Mouse (Mus musculus) heart, embryonic 13.5 days (tissue): ENCODE data around the gene Gm28043. TPM values are rescaled to one million over a fixed set of nuclear protein-coding genes. Genes with fewer than 3 reads are reported as not detected.

Source experiments
- ATAC-seq: fragments of 200-750 bp; cut with Nextera tagmentation; 2 replicates; pipeline ENCODE4 v1.8.0; 2017; ENCODE audit warnings: moderate TSS enrichment; ENCODE audit not compliant: insufficient number of reproducible peaks, low FRiP score, low TSS enrichment; ENCODE audit errors: extremely low read depth
- H3K27ac ChIP-seq: fragments of 300-500 bp; sonication (generic); replicated peaks from 2 replicates; pipeline ENCODE4 v1.5.1; 2015; ENCODE audit warnings: moderate library complexity, mild to moderate bottlenecking, inconsistent platforms
- H3K27me3 ChIP-seq: fragments of 300-500 bp; sonication (generic); replicated peaks from 2 replicates; pipeline ENCODE4 v1.6.1; 2015; ENCODE audit warnings: mild to moderate bottlenecking, inconsistent platforms
- H3K36me3 ChIP-seq: fragments of 300-500 bp; sonication (generic); 2 replicates; pipeline ENCODE4 v1.6.1; 2015; ENCODE audit warnings: mild to moderate bottlenecking, inconsistent platforms
- H3K4me1 ChIP-seq: fragments of 300-500 bp; sonication (generic); 2 replicates; pipeline ENCODE4 v1.6.1; 2015; ENCODE audit warnings: inconsistent platforms
- H3K4me2 ChIP-seq: fragments of 300-500 bp; sonication (generic); 2 replicates; pipeline ENCODE4 v1.6.1; 2015; ENCODE audit warnings: inconsistent platforms, mild to moderate bottlenecking, moderate library complexity
- H3K4me3 ChIP-seq: fragments of 300-500 bp; sonication (generic); 2 replicates; pipeline ENCODE4 v1.5.1; 2015; ENCODE audit warnings: moderate library complexity, mild to moderate bottlenecking, inconsistent platforms
- H3K9ac ChIP-seq: fragments of 300-500 bp; sonication (generic); 2 replicates; pipeline ENCODE4 v1.6.1; 2015; ENCODE audit warnings: inconsistent platforms, mild to moderate bottlenecking, moderate library complexity
- H3K9me3 ChIP-seq: fragments of 300-500 bp; sonication (generic); 2 replicates; pipeline ENCODE4 v1.6.1; 2016; ENCODE audit warnings: inconsistent platforms
- WGBS: fragments of 180-500 bp; shearing (Covaris S2); methylation state at CpG from one replicate; pipeline ENCODE4 v1.1.7; 2015; ENCODE audit warnings: mixed read lengths; 5-methylcytosine and 5-hydroxymethylcytosine counted together
- polyA plus RNA-seq: library from polyadenylated mRNA; unstranded; fragments of >200 nt; fragmentation: Nextera tagmentation; extraction: Ambion mirVana; gene quantifications from 2 replicates; pipeline ENCODE4 v1.2.1, GENCODE M21; 2015

The Gm28043 gene
- polyA plus RNA-seq, 1 experiment from 2014 or later: 1.6 TPM

- peaks cover 46% of the 10 kb centered on the region for H3K4me1 ChIP-seq
- ATAC-seq: no peak
- 92% methylated on average over 9 of the region's 9 CpGs for WGBS
- H3K36me3 ChIP-seq: peaks cover 98% of the 10 kb centered on the region
- H3K4me3 ChIP-seq: no peak overlapping the region
- no peak overlapping the region for H3K9ac ChIP-seq
- no peaks in the 10 kb centered on the region for H3K27me3 ChIP-seq
- no peak overlapping the region for H3K27ac ChIP-seq
- no peak overlapping the region for H3K4me2 ChIP-seq
- H3K9me3 ChIP-seq: no peaks in the 10 kb centered on the region
Measured at GRCm38 (mm10) chr17:29681669-29682068, 67.0 kb downstream of the Gm28043 start.

DNA sequence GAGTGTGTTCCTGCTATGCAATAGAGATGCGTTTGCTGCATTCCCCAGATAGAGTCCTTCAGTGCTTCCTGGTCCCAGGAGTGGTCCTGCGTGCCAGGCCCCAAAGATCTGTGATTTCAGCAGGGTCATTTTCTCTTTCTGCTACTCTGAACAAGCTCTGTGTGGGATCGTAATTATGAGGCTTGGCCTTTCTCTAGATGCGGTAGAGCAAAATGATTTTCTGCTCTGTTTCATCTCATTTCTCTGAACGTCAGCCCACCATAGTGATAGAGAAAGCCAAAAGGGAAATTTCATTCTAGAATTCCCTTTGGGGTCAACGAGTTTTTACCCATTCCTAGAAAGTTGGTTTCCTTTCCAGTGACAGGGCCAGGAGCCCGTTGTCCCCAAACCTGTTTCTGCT lies 67.6 kb downstream of the Gm28043 start:
- 87% methylated on average over 7 of the region's 7 CpGs for WGBS
- Histone ChIP-seq H3K4me2 (no peak overlapping the region), H3K27me3 (no peaks in the 10 kb centered on the region), H3K4me1 (peaks cover 52% of the 10 kb centered on the region), H3K9me3 (no peaks in the 10 kb centered on the region), H3K4me3 (no peak overlapping the region), H3K9ac (no peak overlapping the region), H3K27ac (no peak overlapping the region), H3K36me3 (peaks cover 98% of the 10 kb centered on the region)
- ATAC-seq: no peak

- Histone ChIP-seq H3K4me2 (no peak overlapping the region), H3K9ac (no peak overlapping the region), H3K9me3 (no peaks in the 10 kb centered on the region), H3K4me3 (no peak overlapping the region), H3K4me1 (peaks cover 60% of the 10 kb centered on the region), H3K27me3 (no peaks in the 10 kb centered on the region), H3K36me3 (peaks cover 98% of the 10 kb centered on the region), H3K27ac (no peak overlapping the region)
- 42% methylated on average over 2 of the region's 2 CpGs for WGBS
- ATAC-seq: no peak
Measured at GRCm38 (mm10) chr17:29683127-29683526, 68.5 kb downstream of the Gm28043 start.

DNA sequence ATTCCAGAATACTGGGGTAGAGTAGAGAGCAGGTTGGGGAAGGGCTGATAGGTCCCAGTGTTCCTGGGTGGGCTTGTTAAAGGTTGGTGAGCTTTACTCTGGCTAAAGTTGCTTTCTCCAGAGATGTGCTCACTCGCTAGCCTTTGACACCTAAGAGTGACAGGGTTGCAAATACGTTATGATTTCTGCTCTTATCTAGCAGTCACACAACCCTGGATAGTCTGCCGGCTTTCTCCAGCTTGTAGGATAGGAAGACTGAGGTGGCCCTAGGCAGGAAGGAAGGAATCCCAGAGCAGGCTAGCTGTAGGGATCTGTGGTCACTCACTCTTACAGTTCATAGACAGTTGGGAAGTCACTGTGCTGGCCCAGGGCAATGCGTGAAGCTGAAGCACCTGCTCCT lies 69.6 kb downstream of the Gm28043 start:
- Histone ChIP-seq H3K27me3 (no peaks in the 10 kb centered on the region), H3K4me1 (peaks cover 68% of the 10 kb centered on the region), H3K27ac (no peak overlapping the region), H3K9ac (peak overlapping the region; percentile 28; the same call in 1 of the 2 replicates), H3K4me2 (no peak overlapping the region), H3K4me3 (no peak overlapping the region), H3K9me3 (no peaks in the 10 kb centered on the region), H3K36me3 (peaks cover 98% of the 10 kb centered on the region)
- WGBS: 47% methylated on average over 4 of the region's 4 CpGs
- ATAC-seq: no peak

DNA sequence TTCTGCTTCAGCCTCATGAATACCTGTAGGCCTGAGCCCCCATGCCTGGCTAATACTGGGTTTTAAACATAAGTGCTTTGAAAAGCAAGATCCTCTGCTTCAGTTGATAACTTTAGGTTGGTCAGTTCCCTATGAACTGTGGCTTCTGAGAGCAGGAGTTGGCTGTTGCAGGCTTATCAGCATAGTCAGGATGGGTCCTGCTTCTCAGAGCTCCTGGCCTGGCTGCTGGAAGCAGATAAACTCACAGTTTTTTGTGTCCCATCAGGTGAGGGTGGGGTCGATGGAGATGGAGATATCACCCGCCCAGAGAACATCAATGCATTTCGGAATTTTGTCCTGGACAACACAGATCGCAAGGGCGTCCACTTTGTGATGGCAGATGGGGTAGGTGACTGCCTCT lies 72.1 kb downstream of the Gm28043 start:
- Histone ChIP-seq H3K9ac (0 out of 2 replicates have a peak overlapping the region, but pooled peaks have one; percentile 19), H3K36me3 (peaks cover 100% of the 10 kb centered on the region), H3K27ac (peak overlapping the region; percentile 89; the same call in 1 of the 2 replicates), H3K9me3 (no peaks in the 10 kb centered on the region), H3K4me1 (peaks cover 54% of the 10 kb centered on the region), H3K4me2 (no peak overlapping the region), H3K4me3 (no peak overlapping the region), H3K27me3 (no peaks in the 10 kb centered on the region)
- no peak for ATAC-seq
- 81% methylated on average over 5 of the region's 5 CpGs for WGBS

DNA sequence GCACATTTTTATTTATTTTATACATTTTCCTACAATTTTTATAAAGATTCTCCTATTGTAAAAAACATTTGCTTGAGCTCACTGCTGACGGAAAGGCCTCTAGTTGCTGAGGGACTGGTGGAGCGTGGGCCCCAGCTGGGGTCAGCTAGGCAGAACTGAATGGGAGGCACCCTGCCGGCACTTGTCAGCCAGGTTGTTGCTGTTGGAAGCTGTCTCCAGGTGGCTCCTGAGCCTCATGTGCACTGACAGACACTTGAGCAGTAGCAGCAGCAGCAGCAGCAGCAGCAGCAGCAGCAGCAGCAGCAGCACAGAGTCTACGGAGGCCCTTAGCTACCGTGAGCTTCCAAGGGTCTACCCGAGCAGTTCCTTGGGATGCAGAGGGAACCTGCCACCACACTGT lies 72.7 kb downstream of the Gm28043 start:
- H3K4me3 ChIP-seq: no peak overlapping the region
- no peak for ATAC-seq
- no peaks in the 10 kb centered on the region for H3K27me3 ChIP-seq
- WGBS: 46% methylated on average over 6 of the region's 6 CpGs
- H3K4me2 ChIP-seq: peak overlapping the region; percentile 36
- H3K9me3 ChIP-seq: no peaks in the 10 kb centered on the region
- peaks cover 54% of the 10 kb centered on the region for H3K4me1 ChIP-seq
- peak overlapping the region; percentile 51 for H3K9ac ChIP-seq
- H3K27ac ChIP-seq: peak overlapping the region; percentile 89
- H3K36me3 ChIP-seq: peaks cover 99% of the 10 kb centered on the region

- WGBS: 87% methylated on average over 10 of the region's 10 CpGs
- Histone ChIP-seq H3K27ac (peak overlapping the region; percentile 89), H3K4me1 (peaks cover 44% of the 10 kb centered on the region), H3K9ac (no peak overlapping the region), H3K4me3 (no peak overlapping the region), H3K4me2 (no peak overlapping the region), H3K9me3 (no peaks in the 10 kb centered on the region), H3K27me3 (no peaks in the 10 kb centered on the region), H3K36me3 (peaks cover 97% of the 10 kb centered on the region)
- no peak for ATAC-seq
Measured at GRCm38 (mm10) chr17:29688610-29689009, 73.9 kb downstream of the Gm28043 start.

DNA sequence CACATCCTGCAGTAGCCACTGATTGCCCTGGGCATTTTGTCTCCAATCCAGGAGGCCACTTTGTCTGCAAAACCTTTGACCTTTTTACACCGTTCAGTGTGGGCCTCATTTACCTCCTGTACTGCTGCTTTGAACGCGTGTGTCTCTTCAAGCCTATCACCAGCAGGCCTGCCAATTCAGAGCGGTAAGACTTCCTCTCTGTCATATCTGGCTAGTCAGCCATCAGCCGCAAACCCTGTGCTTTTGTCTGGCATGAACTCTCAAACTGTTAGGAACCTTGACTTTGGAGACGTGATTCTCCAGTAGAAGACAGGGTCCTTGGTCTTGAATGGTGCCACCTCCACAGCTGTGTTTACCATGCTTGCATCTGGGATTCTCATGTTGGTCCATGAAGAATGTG lies 75.6 kb downstream of the Gm28043 start:
- H3K4me3 ChIP-seq: no peak overlapping the region
- H3K4me2 ChIP-seq: no peak overlapping the region
- H3K9ac ChIP-seq: no peak overlapping the region
- H3K9me3 ChIP-seq: no peaks in the 10 kb centered on the region
- H3K27ac ChIP-seq: no peak overlapping the region
- 63% methylated on average over 6 of the region's 6 CpGs for WGBS
- H3K27me3 ChIP-seq: no peaks in the 10 kb centered on the region
- H3K36me3 ChIP-seq: peaks cover 97% of the 10 kb centered on the region
- ATAC-seq: no peak
- H3K4me1 ChIP-seq: peaks cover 32% of the 10 kb centered on the region

GRCm38 (mm10) chr17:29692827-29693226 lies 78.2 kb downstream of the Gm28043 start:
- H3K27ac ChIP-seq: no peak overlapping the region
- peaks cover 10% of the 10 kb centered on the region for H3K4me1 ChIP-seq
- H3K4me2 ChIP-seq: no peak overlapping the region
- 79% methylated on average over 2 of the region's 2 CpGs for WGBS
- ATAC-seq: no peak
- no peaks in the 10 kb centered on the region for H3K27me3 ChIP-seq
- H3K4me3 ChIP-seq: no peak overlapping the region
- H3K9me3 ChIP-seq: no peaks in the 10 kb centered on the region
- peaks cover 95% of the 10 kb centered on the region for H3K36me3 ChIP-seq
- no peak overlapping the region for H3K9ac ChIP-seq

GRCm38 (mm10) chr17:29693571-29693970 lies 78.9 kb downstream of the Gm28043 start:
- no peak for ATAC-seq
- H3K36me3 ChIP-seq: peaks cover 95% of the 10 kb centered on the region

DNA sequence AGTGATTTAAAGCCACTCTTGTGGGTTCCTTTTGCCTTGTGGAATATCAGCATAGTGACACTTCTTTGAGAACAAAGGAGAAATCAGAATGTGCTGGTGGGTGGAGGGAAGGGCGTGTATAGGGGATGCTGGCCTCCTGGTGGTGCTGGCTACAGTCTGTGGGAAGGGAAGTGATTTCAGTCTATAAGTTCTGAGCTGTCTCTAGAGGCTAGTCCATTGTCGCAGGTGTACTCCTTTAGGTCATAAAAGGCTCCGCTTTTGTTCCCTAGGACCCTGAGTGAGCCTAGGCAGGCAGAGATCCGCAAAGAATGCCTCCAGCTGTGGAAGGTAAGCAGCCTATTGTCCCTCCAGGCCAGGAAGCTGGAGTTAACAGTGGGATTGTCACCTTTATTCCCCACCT lies 79.8 kb downstream of the Gm28043 start:
- H3K4me3 ChIP-seq: no peak overlapping the region
- H3K9ac ChIP-seq: no peak overlapping the region
- H3K27ac ChIP-seq: no peak overlapping the region
- H3K4me1 ChIP-seq: no peaks in the 10 kb centered on the region
- no peaks in the 10 kb centered on the region for H3K27me3 ChIP-seq
- H3K36me3 ChIP-seq: peaks cover 95% of the 10 kb centered on the region
- H3K4me2 ChIP-seq: no peak overlapping the region
- H3K9me3 ChIP-seq: no peaks in the 10 kb centered on the region
- WGBS: 91% methylated on average over 4 of the region's 4 CpGs
- ATAC-seq: no peak

More at GRCm38 (mm10) chr17:29693571-29693970, 78.9 kb downstream of the Gm28043 start:
- Histone ChIP-seq H3K9me3 (no peaks in the 10 kb centered on the region), H3K27ac (no peak overlapping the region), H3K9ac (no peak overlapping the region), H3K4me2 (no peak overlapping the region), H3K4me3 (no peak overlapping the region), H3K27me3 (no peaks in the 10 kb centered on the region), H3K4me1 (peaks cover 3% of the 10 kb centered on the region)
- WGBS: 78% methylated on average over 2 of the region's 2 CpGs

GRCm38 (mm10) chr17:29696940-29697339 lies 82.3 kb downstream of the Gm28043 start:
- H3K4me1 ChIP-seq: no peaks in the 10 kb centered on the region
- no peaks in the 10 kb centered on the region for H3K27me3 ChIP-seq
- H3K4me3 ChIP-seq: no peak overlapping the region
- H3K9me3 ChIP-seq: no peaks in the 10 kb centered on the region
- peaks cover 95% of the 10 kb centered on the region for H3K36me3 ChIP-seq
- H3K27ac ChIP-seq: no peak overlapping the region
- no peak overlapping the region for H3K9ac ChIP-seq
- H3K4me2 ChIP-seq: no peak overlapping the region
- no peak for ATAC-seq
- WGBS: 97% methylated on average over 8 of the region's 8 CpGs
